Mouse (Mus musculus) heart, postnatal 0 days (tissue): ENCODE measurements around the gene Stx8.

Experiments
- CTCF ChIP-seq: IDR thresholded peaks from 2 replicates; pipeline ENCODE4 v1.5.1; 2016; ENCODE audit warnings: antibody characterized with exemption, control low read depth, low read depth
- EP300 ChIP-seq: IDR thresholded peaks from 2 replicates; pipeline ENCODE4 v1.6.1; 2016; ENCODE audit warnings: antibody characterized with exemption, low read depth

GRCm38 (mm10) chr11:67972606-67973005 is 6.6 kb downstream of the Stx8 start:
- no peak for TF ChIP-seq CTCF
- no peak for TF ChIP-seq EP300
